ENCODE assay signal across 9 mouse cellular contexts in genomic region chr4:130138441-130139213, GRCm38 (mm10). TPM values are rescaled to one million over a fixed set of nuclear protein-coding genes. Genes with fewer than 3 reads are reported as not detected.
DNase-seq lines count a peak whose midpoint lies in the region; ATAC-seq and TF ChIP-seq lines count a peak whose summit lies in the region.
"Had no signal": no experiment of that assay in that cellular context is flagged by ENCODE, and none has a peak within 500 bp of the region (broad histone marks: within the 10 kb centered on the region; RNA-seq: fewer than 3 reads in every experiment).

No protein-coding gene starts in this region.

- TF ChIP-seq CTCF in MEL (IDR thresholded peaks at IDR 0.05 in 2 of 3, conservative IDR thresholded peaks at IDR 0.05 in 1 of 3; ENCODE audit: control insufficient read depth in 1 of 3, insufficient read depth in 1 of 3, low read depth in 2 of 3, low read length in 3 of 3, poor library complexity in 1 of 3, severe bottlenecking in 1 of 3): peak; percentile 70 to 94 (median 81)

- ATAC-seq in forebrain, embryonic 15.5 days (replicated peaks): peak; percentile 67

- H3K36me3 ChIP-seq in MEL (ENCODE audit: control insufficient read depth in 1 of 2, insufficient read depth in 2 of 2, low read length in 2 of 2): no peaks in the 10 kb centered on the region
- H3K36me3 ChIP-seq in forebrain, embryonic 15.5 days: no peaks in the 10 kb centered on the region

- no peak for TF ChIP-seq EP300 in MEL (IDR thresholded peaks at IDR 0.05; ENCODE audit: low read depth in 1 of 2, low read length in 2 of 2)

- H3K27me3 ChIP-seq in MEL (ENCODE audit: control insufficient read depth in 1 of 2, insufficient read depth in 2 of 2, low read length in 2 of 2): peaks cover 9 to 14% of the 10 kb centered on the region in 2 experiments
- H3K27me3 ChIP-seq in forebrain, embryonic 15.5 days: peaks cover 43% of the 10 kb centered on the region

- TF ChIP-seq RAD21 in MEL (IDR thresholded peaks at IDR 0.05; ENCODE audit: low read depth, low read length): peak; percentile 60

- WGBS in forebrain, embryonic 15.5 days: under 1% methylated on average over 55 of the region's 57 CpGs

- no peaks in the 10 kb centered on the region for H3K9me3 ChIP-seq in MEL (replicated peaks; ENCODE audit: insufficient read depth, low read length)
- no peaks in the 10 kb centered on the region for H3K9me3 ChIP-seq in forebrain, embryonic 15.5 days

- H3K9ac ChIP-seq in MEL (ENCODE audit: control insufficient read depth, low read depth, low read length, poor library complexity, severe bottlenecking): no peak overlapping the region
- peak overlapping the region; percentile 37 for H3K9ac ChIP-seq in forebrain, embryonic 15.5 days (replicated peaks)

- peak; percentile 53 for DNase-seq in MEL (ENCODE audit: low read depth, low spot score)
- DNase-seq in c-Kit-positive CD71-positive TER-119-negative erythroid progenitor cells, embryonic 14.5 days (ENCODE audit: low read depth): peak; percentile 20
- peak; percentile 89 for DNase-seq in heart, postnatal 4 days
- DNase-seq in layer of hippocampus, postnatal 10 days (ENCODE audit: low spot score in 2 of 2): peak; percentile 82 to 89
- DNase-seq in lung, postnatal 10 days: peak; percentile 86
- DNase-seq in retina, embryonic 14.5 days (ENCODE audit: low spot score): peak; percentile 87
- peak; percentile 55 to 72 for DNase-seq in urinary bladder, postnatal 36 days (ENCODE audit: low spot score in 2 of 2)

- H3K4me1 ChIP-seq in MEL (ENCODE audit: control insufficient read depth in 1 of 2, insufficient read depth in 2 of 2, low read length in 2 of 2): no peaks in the 10 kb centered on the region
- peaks cover 14% of the 10 kb centered on the region for H3K4me1 ChIP-seq in forebrain, embryonic 15.5 days

- no peak for TF ChIP-seq POLR2A in MEL (IDR thresholded peaks at IDR 0.05; ENCODE audit: control insufficient read depth in 1 of 2, insufficient read depth in 1 of 2, low read depth in 1 of 2, low read length in 2 of 2, poor library complexity in 1 of 2)

- no peaks in the 10 kb centered on the region for H3K79me2 ChIP-seq in MEL (ENCODE audit: control insufficient read depth, insufficient read depth, low read length, poor library complexity)

- no peak overlapping the region for H3K27ac ChIP-seq in MEL (ENCODE audit: control insufficient read depth, low read depth, low read length)
- H3K27ac ChIP-seq in forebrain, embryonic 15.5 days (replicated peaks): no peak overlapping the region
- H3K27ac ChIP-seq: macrophage had no signal

- peak overlapping the region; percentile 91 for H3K4me2 ChIP-seq in forebrain, embryonic 15.5 days (replicated peaks)

- no peak overlapping the region for H3K4me3 ChIP-seq in MEL (ENCODE audit: control insufficient read depth in 1 of 2, insufficient read depth in 1 of 2, low read depth in 2 of 2, low read length in 2 of 2)
- peak overlapping the region; percentile 43 for H3K4me3 ChIP-seq in forebrain, embryonic 15.5 days

TF ChIP-seq in MEL, 35 proteins besides CTCF, POLR2A, EP300 and RAD21:
- TF ChIP-seq MAZ (IDR thresholded peaks at IDR 0.05; ENCODE audit: low read depth, low read length) (peak; percentile 32; the same call in 1 of the 2 replicates), SMC3 (IDR thresholded peaks at IDR 0.05; ENCODE audit: low read depth, low read length) (peak; percentile 92), ZC3H11A (IDR thresholded peaks at IDR 0.05; ENCODE audit: low read depth, low read length) (peak; percentile 65), POLR2AphosphoS2 (IDR thresholded peaks at IDR 0.05; ENCODE audit: low read length) (no peak)

RNA-seq across cellular contexts. Expression of gene Hcrtr1, which starts 0.5 kb away (rescaled TPM):
- total RNA-seq in MEL (2012; rRNA removed): not detected in 2 replicates
- not detected for polyA plus RNA-seq in MEL (2012; ENCODE audit: insufficient read depth in 1 of 2, insufficient read length in 2 of 2, low read depth in 1 of 2, low replicate concordance in 2 of 2, missing spikeins in 1 of 2)
- polyA plus RNA-seq in forebrain, embryonic 15.5 days (2015; fragmentation: Nextera tagmentation; extraction: Ambion mirVana): 0.27 and 0.38 TPM in 2 replicates
- not detected for total RNA-seq in heart, postnatal 4 days (2021)
- 10 to 100 TPM; 12.5 to 14.3 TPM for total RNA-seq in layer of hippocampus, postnatal 10 days (2021)
- polyA plus RNA-seq: macrophage had no signal

RNA-seq across cellular contexts. Expression of gene Pef1, which starts 36.3 kb away (rescaled TPM):
- total RNA-seq in MEL (2012; rRNA removed): 24.3 and 27.3 TPM in 2 replicates
- polyA plus RNA-seq in MEL (2012; ENCODE audit: insufficient read depth in 1 of 2, insufficient read length in 2 of 2, low read depth in 1 of 2, low replicate concordance in 2 of 2, missing spikeins in 1 of 2): 10 to 100 TPM in 1 of 2 experiments, not detected in 1; 49.8 TPM
- polyA plus RNA-seq in forebrain, embryonic 15.5 days (2015; fragmentation: Nextera tagmentation; extraction: Ambion mirVana): 68.1 and 70.3 TPM in 2 replicates
- 10 to 100 TPM; 40.5 to 42.1 TPM for total RNA-seq in heart, postnatal 4 days (2021)
- 10 to 100 TPM; 37.4 to 39.7 TPM for total RNA-seq in layer of hippocampus, postnatal 10 days (2021)

RNA-seq across cellular contexts. Expression of gene Tinagl1, which starts 36.3 kb away (rescaled TPM):
- 6.1 and 6.2 TPM in 2 replicates for total RNA-seq in MEL (2012; rRNA removed)
- polyA plus RNA-seq in MEL (2012; ENCODE audit: insufficient read depth in 1 of 2, insufficient read length in 2 of 2, low read depth in 1 of 2, low replicate concordance in 2 of 2, missing spikeins in 1 of 2): 10 to 100 TPM in 1 of 2 experiments, not detected in 1; 21.9 TPM
- 3.7 and 5.6 TPM in 2 replicates for polyA plus RNA-seq in forebrain, embryonic 15.5 days (2015; fragmentation: Nextera tagmentation; extraction: Ambion mirVana)
- total RNA-seq in heart, postnatal 4 days (2021): 10 to 100 TPM; 68.9 to 69.4 TPM
- 1 to 10 TPM; 3.3 TPM for total RNA-seq in layer of hippocampus, postnatal 10 days (2021)
- polyA plus RNA-seq: macrophage had no signal

Comparison
In these comparisons a context has a peak if more than half of its experiments do, and no peak if none do; other contexts are left out.
1. DNase-seq: peak in every context shown above with its lines; median percentile 89 in heart, postnatal 4 days; 87 in retina, embryonic 14.5 days; 86 in lung, postnatal 10 days; 86 in layer of hippocampus, postnatal 10 days; 64 in urinary bladder, postnatal 36 days; 53 in MEL; 20 in c-Kit-positive CD71-positive TER-119-negative erythroid progenitor cells, embryonic 14.5 days.
2. RNA of gene Hcrtr1, which starts 0.5 kb away (total RNA-seq): 12.5 to 14.3 TPM in layer of hippocampus, postnatal 10 days; not detected in heart, postnatal 4 days and not detected in MEL; every median in the first group is over 10 times any median in the second.